Mouse (Mus musculus) megakaryocyte, embryonic 14.5 days (primary cell): Measurements from ENCODE around the gene Farp1.

Experiments used
- FLI1 ChIP-seq: IDR thresholded peaks from 2 replicates; pipeline ENCODE4 v1.6.1; 2012; ENCODE audit warnings: low read length, inconsistent platforms, mixed read lengths
- GATA1 ChIP-seq: IDR thresholded peaks from 3 replicates; pipeline ENCODE4 v1.6.1; 2012; ENCODE audit warnings: mixed read lengths, low read length, inconsistent platforms, borderline replicate concordance

GRCm38 (mm10) chr14:121059266-121059665 lies 24.3 kb downstream of the Farp1 start:
- TF ChIP-seq FLI1 (no peak), GATA1 (no peak)
